Mouse (Mus musculus) cerebellum, postnatal 25 days (tissue): Measurements from ENCODE around the gene Sorbs1.

ENCODE experiments used
- DNase-seq, 2 experiments: peaks; one replicate each; pipeline ENCODE4 v3.0.0; 2021; ENCODE audit warnings: mixed read lengths in 2 of 2

Sorbs1 gene

GRCm38 (mm10) chr19:40369852-40370811 is 143.4 kb downstream of the Sorbs1 start:
- DNase-seq = no peak

GRCm38 (mm10) chr19:40368517-40368916 is 145.1 kb downstream of the Sorbs1 start:
- DNase-seq = no peak

- peak; percentile 75 to 76 for DNase-seq
These were observed 147.2 kb downstream of the Sorbs1 start for GRCm38 (mm10) chr19:40366163-40366941.

- DNase-seq = no peak
These were observed 148.4 kb downstream of the Sorbs1 start for GRCm38 (mm10) chr19:40365137-40365536.

- DNase-seq = no peak
These were observed 150.1 kb downstream of the Sorbs1 start for GRCm38 (mm10) chr19:40363447-40363846.

- peak; percentile 59 to 67 for DNase-seq
These were observed 151.2 kb downstream of the Sorbs1 start for GRCm38 (mm10) chr19:40362203-40362865.

- no peak for DNase-seq
These were observed 153.7 kb downstream of the Sorbs1 start for GRCm38 (mm10) chr19:40359712-40360394.

- DNase-seq = no peak
These were observed 156.8 kb downstream of the Sorbs1 start for GRCm38 (mm10) chr19:40356536-40357522.

GRCm38 (mm10) chr19:40355075-40355474 is 158.5 kb downstream of the Sorbs1 start:
- DNase-seq = no peak

GRCm38 (mm10) chr19:40352006-40352405 is 161.6 kb downstream of the Sorbs1 start:
- peak; percentile 77 to 87 for DNase-seq

GRCm38 (mm10) chr19:40350835-40351234 is 162.7 kb downstream of the Sorbs1 start:
- no peak for DNase-seq

GRCm38 (mm10) chr19:40349713-40350671 is 163.6 kb downstream of the Sorbs1 start:
- no peak for DNase-seq

GRCm38 (mm10) chr19:40349281-40349680 is 164.3 kb downstream of the Sorbs1 start:
- DNase-seq = no peak

GRCm38 (mm10) chr19:40348652-40349051 is 164.9 kb downstream of the Sorbs1 start:
- no peak for DNase-seq

GRCm38 (mm10) chr19:40348175-40348574 is 165.4 kb downstream of the Sorbs1 start:
- peak; percentile 88 to 92 for DNase-seq

- DNase-seq = no peak
These were observed 166.7 kb downstream of the Sorbs1 start for GRCm38 (mm10) chr19:40346908-40347307.

GRCm38 (mm10) chr19:40346232-40346844 is 167.2 kb downstream of the Sorbs1 start:
- DNase-seq = no peak

GRCm38 (mm10) chr19:40345684-40346083 is 167.9 kb downstream of the Sorbs1 start:
- peak; percentile 70 to 78 for DNase-seq

- peak; percentile 86 to 92 for DNase-seq
These were observed 170.6 kb downstream of the Sorbs1 start for GRCm38 (mm10) chr19:40343018-40343417.
